Mouse (Mus musculus): Measurements from ENCODE around the gene Armh1. TPM values are rescaled to one million over a fixed set of nuclear protein-coding genes. Genes with fewer than 3 reads are reported as not detected.

Gene Armh1
- polyA plus RNA-seq, 1 experiment from 2014 or later = 1.4 TPM

DNA sequence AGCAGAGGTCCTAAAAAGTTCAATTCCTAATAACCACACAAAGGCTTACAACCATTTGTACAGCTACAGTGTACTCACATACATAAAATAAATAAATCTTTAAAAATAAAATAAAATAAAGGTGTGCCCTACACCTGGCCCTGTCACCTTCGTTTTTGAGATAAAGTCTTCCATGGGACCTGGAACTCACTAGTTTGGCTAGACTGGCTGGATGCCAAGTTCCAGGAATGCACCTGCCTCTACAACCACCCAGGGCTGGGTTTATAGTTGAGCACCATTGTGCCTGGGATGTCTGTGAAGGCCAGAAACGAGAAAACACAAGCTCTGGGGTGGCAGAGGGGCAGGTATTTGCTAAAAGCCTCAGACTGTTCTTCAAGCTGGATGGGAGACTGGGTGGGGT, 12.8 kb downstream of the Armh1 start:
- Histone ChIP-seq H3K27me3 (no peaks in the 10 kb centered on the region), H3K9ac (no peak overlapping the region), H3K4me2 (no peak overlapping the region), H3K27ac (no peak overlapping the region), H3K9me3 (no peaks in the 10 kb centered on the region), H3K4me1 (peaks cover 37% of the 10 kb centered on the region), H3K4me3 (no peak overlapping the region), H3K36me3 (no peaks in the 10 kb centered on the region)
- WGBS = 42% methylated on average over 2 of the region's 2 CpGs
- ATAC-seq (ENCODE audit: insufficient number of reproducible peaks, insufficient read depth, low FRiP score, low TSS enrichment, low read depth) = no peak

DNA sequence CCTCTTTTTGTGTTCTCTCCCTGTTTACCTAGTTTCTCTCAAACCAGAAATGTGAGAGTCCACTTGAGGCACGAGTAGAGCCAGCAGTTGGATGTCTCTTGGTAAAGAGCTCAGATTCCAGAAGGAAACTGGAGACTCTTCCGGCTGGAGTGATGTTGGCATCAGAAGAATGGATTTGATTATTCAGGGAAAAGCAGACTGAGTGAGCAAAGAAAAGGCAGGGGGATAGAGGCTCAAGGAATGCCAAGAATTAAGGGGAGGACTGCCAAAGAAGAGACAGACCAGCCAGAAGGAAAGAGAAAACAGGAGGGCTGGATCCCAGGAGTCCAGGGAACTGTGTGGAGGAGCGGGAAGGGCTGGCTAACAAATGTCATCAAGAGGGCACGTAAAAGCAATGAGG, 16.1 kb downstream of the Armh1 start:
- Histone ChIP-seq H3K4me3 (no peak overlapping the region), H3K4me2 (no peak overlapping the region), H3K27me3 (no peaks in the 10 kb centered on the region), H3K36me3 (no peaks in the 10 kb centered on the region), H3K27ac (peak overlapping the region; percentile 80), H3K9ac (no peak overlapping the region), H3K9me3 (no peaks in the 10 kb centered on the region), H3K4me1 (peaks cover 31% of the 10 kb centered on the region)
- no peak for ATAC-seq (ENCODE audit: insufficient number of reproducible peaks, insufficient read depth, low FRiP score, low TSS enrichment, low read depth)
- WGBS = 21% methylated on average over 4 of the region's 4 CpGs

DNA sequence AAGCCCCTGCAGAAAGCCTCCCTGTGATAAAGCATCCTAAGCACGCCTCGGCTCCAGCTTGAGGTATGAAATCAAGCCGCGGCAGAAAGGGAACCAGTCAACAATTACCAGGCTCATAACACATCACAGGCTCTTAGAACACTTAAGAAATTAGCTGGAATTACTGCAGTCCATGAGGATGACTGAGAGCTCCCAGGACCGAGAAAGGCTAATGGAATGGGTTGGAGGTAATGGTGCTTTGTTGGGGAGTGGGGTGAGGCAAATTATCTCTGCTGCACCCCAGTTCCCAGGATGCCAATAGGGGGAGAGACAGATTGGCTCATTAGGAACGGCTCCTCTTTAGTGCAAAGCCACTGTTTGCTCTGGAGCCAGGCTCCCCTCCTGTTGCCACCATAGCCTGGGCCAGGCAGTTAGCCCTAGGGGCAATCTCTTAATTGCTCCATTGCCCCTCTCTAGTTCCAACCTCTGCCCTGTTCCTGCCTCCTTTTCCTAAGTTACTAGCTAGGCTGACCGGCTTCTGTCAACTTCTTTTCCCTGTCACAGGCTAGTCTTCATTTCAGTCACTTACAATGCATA, 17.7 kb downstream of the Armh1 start:
- H3K4me2 ChIP-seq = no peak overlapping the region
- no peaks in the 10 kb centered on the region for H3K9me3 ChIP-seq
- no peak overlapping the region for H3K9ac ChIP-seq
- 36% methylated on average over 7 of the region's 7 CpGs for WGBS
- no peak for ATAC-seq (ENCODE audit: insufficient number of reproducible peaks, insufficient read depth, low FRiP score, low TSS enrichment, low read depth)
- no peaks in the 10 kb centered on the region for H3K27me3 ChIP-seq
- no peak overlapping the region for H3K4me3 ChIP-seq
- peaks cover 21% of the 10 kb centered on the region for H3K4me1 ChIP-seq
- no peak overlapping the region for H3K27ac ChIP-seq
- no peaks in the 10 kb centered on the region for H3K36me3 ChIP-seq

DNA sequence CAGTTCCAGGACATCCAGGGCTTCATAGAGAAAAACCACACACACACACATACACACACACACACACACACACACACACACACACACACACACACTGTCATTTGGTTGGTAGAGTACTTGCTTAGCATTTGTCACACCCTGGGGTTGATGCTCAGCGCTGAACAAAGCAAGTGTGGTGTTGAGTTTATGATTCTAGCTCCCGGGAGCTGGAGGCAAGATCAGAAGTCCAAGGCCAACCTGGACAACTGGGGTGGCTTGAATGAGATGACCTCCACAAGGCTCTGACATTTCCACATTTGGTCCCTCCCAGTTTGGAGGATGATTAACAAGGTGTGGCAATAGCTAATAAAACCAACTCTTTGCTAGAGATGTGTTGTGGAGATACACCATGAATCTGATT, 20.7 kb downstream of the Armh1 start:
- H3K9ac ChIP-seq = no peak overlapping the region
- no peaks in the 10 kb centered on the region for H3K27me3 ChIP-seq
- no peak overlapping the region for H3K4me3 ChIP-seq
- WGBS = 87% methylated on average over 2 of the region's 2 CpGs
- H3K4me2 ChIP-seq = no peak overlapping the region
- no peak overlapping the region for H3K27ac ChIP-seq
- no peak for ATAC-seq (ENCODE audit: insufficient number of reproducible peaks, insufficient read depth, low FRiP score, low TSS enrichment, low read depth)
- H3K9me3 ChIP-seq = no peaks in the 10 kb centered on the region
- H3K4me1 ChIP-seq = peaks cover 19% of the 10 kb centered on the region
- no peaks in the 10 kb centered on the region for H3K36me3 ChIP-seq

DNA sequence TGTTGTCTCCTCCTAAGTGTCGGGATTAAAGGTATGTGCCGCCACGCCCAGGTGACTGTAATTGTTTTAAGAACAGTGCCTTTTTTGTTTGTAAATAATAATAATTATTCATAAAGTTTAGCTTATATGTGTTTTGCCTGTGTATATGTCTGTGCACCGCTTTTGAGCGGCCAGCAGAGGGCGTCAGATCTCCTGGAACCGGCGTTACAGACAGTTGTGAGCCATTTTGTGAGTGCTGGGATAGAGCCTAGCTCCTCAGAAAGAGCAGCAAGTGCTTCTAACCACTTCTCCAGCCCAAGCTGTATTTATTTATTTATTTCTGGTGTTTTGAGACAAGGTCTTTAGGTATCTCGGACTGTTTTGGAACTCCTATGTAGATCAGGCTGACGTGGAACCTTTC, 21.6 kb downstream of the Armh1 start:
- no peak overlapping the region for H3K4me3 ChIP-seq

DNA sequence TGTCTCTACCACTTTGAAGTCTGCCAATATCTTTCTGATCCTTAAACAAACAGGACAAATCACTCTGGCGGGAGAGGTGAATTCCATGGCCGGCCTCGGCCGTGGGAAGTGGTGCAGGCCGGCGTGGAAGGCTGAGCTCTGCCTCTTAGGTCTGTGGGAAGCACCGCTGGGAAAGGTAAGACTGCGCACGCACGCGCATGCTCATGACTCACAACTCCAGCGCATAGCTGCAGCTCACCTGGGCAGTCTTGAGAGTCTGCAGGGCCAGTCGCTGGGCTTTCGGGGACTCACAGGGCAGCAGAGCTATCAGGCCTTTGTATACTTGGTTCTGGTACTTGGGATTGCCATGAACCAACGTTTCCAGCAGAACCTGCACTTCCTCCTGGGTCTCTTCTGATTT, 22.3 kb downstream of the Armh1 start:
- no peak for ATAC-seq (ENCODE audit: insufficient number of reproducible peaks, insufficient read depth, low FRiP score, low TSS enrichment, low read depth)
- 0 out of 2 replicates have a peak, but pooled peaks cover 5% of the 10 kb centered on the region for H3K4me1 ChIP-seq
- no peaks in the 10 kb centered on the region for H3K9me3 ChIP-seq
- no peaks in the 10 kb centered on the region for H3K36me3 ChIP-seq
- no peak overlapping the region for H3K4me3 ChIP-seq
- no peak overlapping the region for H3K4me2 ChIP-seq
- 72% methylated on average over 15 of the region's 15 CpGs for whole genome bisulfite sequencing
- H3K9ac ChIP-seq = peak overlapping the region; percentile 3; the same call in 1 of the 2 replicates
- no peak overlapping the region for H3K27ac ChIP-seq
- no peaks in the 10 kb centered on the region for H3K27me3 ChIP-seq

More for the DNA sequence above, 21.6 kb downstream of the Armh1 start:
- H3K36me3 ChIP-seq = no peaks in the 10 kb centered on the region
- H3K27ac ChIP-seq = no peak overlapping the region
- H3K9ac ChIP-seq = no peak overlapping the region
- no peaks in the 10 kb centered on the region for H3K27me3 ChIP-seq
- H3K4me2 ChIP-seq = no peak overlapping the region
- WGBS = 46% methylated on average over 10 of the region's 10 CpGs
- ATAC-seq (ENCODE audit: insufficient number of reproducible peaks, insufficient read depth, low FRiP score, low TSS enrichment, low read depth) = no peak
- no peaks in the 10 kb centered on the region for H3K9me3 ChIP-seq
- peaks cover 10% of the 10 kb centered on the region for H3K4me1 ChIP-seq

DNA sequence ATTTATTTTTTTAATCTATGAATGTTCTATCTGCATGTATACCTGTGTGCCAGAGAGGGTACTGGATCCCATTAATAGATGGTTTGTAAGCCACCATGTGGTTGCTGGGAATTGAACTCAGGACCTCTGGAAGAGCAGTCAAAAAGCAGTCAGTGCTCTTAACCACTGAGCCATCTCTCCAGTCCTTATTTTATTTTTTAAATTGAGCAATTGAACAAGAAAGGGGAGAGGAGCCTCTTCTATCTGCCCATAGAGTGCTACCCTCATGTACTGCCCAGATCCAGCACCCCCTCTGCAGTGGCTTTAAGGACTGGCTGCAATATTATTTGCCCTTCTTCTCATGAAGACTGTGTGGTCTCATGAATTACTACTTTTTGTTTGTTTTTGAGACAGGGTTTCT, 26.7 kb downstream of the Armh1 start:
- H3K4me1 ChIP-seq = no peaks in the 10 kb centered on the region
- ATAC-seq (ENCODE audit: insufficient number of reproducible peaks, insufficient read depth, low FRiP score, low TSS enrichment, low read depth) = no peak
- no peaks in the 10 kb centered on the region for H3K9me3 ChIP-seq
- H3K9ac ChIP-seq = no peak overlapping the region
- H3K4me2 ChIP-seq = no peak overlapping the region
- H3K27me3 ChIP-seq = no peaks in the 10 kb centered on the region
- H3K27ac ChIP-seq = no peak overlapping the region
- H3K4me3 ChIP-seq = no peak overlapping the region
- no peaks in the 10 kb centered on the region for H3K36me3 ChIP-seq

DNA sequence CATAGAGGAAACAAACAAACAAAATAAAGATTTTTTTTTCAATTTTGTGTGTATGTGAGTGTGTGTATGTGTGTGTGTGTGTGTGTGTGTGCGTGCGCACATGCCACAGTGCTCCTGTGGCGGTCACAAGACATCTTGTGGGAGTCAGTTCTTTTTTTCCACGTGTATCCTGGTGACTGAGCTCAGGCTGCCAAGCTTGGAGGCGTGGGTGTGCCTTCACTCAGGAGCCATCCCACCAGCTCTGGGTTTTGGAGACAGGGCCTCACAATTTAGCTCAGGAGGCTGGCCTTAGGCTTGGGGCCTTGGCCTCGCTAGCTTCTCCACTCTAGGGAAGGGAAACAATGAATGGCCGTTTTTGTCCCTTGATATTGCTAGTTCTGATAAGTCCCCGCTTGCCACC, 27.8 kb downstream of the Armh1 start:
- no peaks in the 10 kb centered on the region for H3K27me3 ChIP-seq
- H3K4me2 ChIP-seq = no peak overlapping the region
- 74% methylated on average over 8 of the region's 8 CpGs for whole genome bisulfite sequencing
- no peak overlapping the region for H3K9ac ChIP-seq
- no peaks in the 10 kb centered on the region for H3K4me1 ChIP-seq
- H3K4me3 ChIP-seq = no peak overlapping the region
- H3K36me3 ChIP-seq = no peaks in the 10 kb centered on the region
- H3K27ac ChIP-seq = no peak overlapping the region
- no peaks in the 10 kb centered on the region for H3K9me3 ChIP-seq
- no peak for ATAC-seq (ENCODE audit: insufficient number of reproducible peaks, insufficient read depth, low FRiP score, low TSS enrichment, low read depth)

DNA sequence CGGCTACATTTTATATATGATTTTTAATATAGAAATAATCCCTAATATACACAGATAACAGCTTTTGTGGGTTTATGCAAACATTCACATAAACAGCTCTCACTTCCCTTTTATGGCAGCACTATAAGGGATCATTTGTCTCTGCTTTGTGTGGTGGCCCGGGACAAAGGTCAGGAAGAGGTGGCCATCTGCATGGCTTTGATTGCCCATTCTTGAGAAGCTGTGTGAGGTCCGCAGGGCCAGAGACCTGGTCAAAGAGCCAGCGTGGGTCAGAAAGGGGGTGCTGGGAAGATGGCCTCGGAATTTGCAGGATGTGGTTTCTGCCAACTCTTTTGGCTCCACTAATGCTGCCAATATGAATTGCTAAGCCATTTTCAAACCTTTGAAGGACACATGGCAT, 28.9 kb downstream of the Armh1 start:
- Histone ChIP-seq H3K4me2 (no peak overlapping the region), H3K27me3 (no peaks in the 10 kb centered on the region), H3K9ac (no peak overlapping the region), H3K36me3 (no peaks in the 10 kb centered on the region), H3K9me3 (no peaks in the 10 kb centered on the region), H3K4me1 (0 out of 2 replicates have a peak, but pooled peaks cover 6% of the 10 kb centered on the region), H3K4me3 (no peak overlapping the region), H3K27ac (no peak overlapping the region)
- 41% methylated on average over 5 of the region's 5 CpGs for WGBS
- ATAC-seq (ENCODE audit: insufficient number of reproducible peaks, insufficient read depth, low FRiP score, low TSS enrichment, low read depth) = no peak

DNA sequence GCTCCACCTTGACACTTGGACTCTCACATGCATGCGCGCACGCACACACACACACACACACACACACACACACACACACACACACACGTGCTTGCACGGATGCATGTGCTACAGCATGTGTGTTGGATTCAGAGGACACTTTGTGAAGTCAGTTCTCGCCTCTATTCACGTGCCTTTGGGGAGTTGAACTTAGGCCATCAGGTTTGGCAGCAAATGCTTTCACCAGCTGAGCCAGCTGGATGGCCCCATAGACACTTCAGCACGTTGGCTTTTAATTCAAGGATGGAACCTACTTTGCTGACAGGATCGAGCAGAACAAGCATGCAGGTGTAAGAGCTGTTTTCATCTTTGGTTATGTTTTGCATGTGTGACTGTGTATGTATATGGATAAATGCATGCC, 30.1 kb downstream of the Armh1 start:
- no peak for ATAC-seq (ENCODE audit: insufficient number of reproducible peaks, insufficient read depth, low FRiP score, low TSS enrichment, low read depth)
- no peak overlapping the region for H3K4me2 ChIP-seq
- H3K4me3 ChIP-seq = no peak overlapping the region
- no peaks in the 10 kb centered on the region for H3K27me3 ChIP-seq
- no peaks in the 10 kb centered on the region for H3K9me3 ChIP-seq
- 0 out of 2 replicates have a peak, but pooled peaks cover 10% of the 10 kb centered on the region for H3K4me1 ChIP-seq
- no peak overlapping the region for H3K27ac ChIP-seq
- H3K36me3 ChIP-seq = no peaks in the 10 kb centered on the region
- 82% methylated on average over 9 of the region's 9 CpGs for WGBS
- H3K9ac ChIP-seq = no peak overlapping the region

DNA sequence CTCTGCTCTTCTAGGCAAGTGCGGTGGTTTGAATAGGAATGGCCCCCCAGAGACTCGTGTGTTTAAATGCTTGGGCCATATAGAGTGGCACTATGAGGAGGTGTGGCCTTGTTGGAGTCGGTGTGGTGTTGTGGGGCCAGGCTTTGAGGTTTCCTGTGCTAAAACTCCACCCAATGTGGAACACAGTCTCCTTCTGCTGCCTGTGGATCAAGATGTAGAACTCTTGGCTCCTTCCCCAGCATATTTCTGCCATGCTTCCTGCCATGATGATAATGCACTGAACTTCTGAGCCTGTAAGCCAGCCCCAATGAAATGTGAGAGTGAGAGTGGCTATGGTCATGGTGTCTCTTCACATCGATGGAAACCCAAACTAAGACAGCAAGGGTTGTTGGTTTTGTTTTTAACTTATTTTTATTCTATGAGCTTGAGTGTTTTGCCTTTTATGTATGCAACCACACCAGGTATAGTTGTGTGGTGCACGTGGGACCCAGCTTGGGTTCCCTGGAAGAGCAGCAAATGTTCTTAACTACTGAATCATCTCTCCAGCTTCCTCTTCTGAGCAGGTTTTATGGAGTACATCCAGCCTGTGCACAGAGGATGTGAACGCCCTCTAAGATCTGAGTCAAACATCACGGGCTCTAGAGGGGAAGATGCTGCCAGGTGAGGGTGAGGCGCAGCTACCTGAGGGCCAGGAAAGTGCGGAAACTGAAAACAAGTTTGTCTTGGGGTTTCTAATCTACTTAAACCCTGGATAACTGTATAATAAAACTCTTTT, 31.0 kb downstream of the Armh1 start:
- no peak for ATAC-seq (ENCODE audit: insufficient number of reproducible peaks, insufficient read depth, low FRiP score, low TSS enrichment, low read depth)
- no peaks in the 10 kb centered on the region for H3K27me3 ChIP-seq
- no peaks in the 10 kb centered on the region for H3K36me3 ChIP-seq

DNA sequence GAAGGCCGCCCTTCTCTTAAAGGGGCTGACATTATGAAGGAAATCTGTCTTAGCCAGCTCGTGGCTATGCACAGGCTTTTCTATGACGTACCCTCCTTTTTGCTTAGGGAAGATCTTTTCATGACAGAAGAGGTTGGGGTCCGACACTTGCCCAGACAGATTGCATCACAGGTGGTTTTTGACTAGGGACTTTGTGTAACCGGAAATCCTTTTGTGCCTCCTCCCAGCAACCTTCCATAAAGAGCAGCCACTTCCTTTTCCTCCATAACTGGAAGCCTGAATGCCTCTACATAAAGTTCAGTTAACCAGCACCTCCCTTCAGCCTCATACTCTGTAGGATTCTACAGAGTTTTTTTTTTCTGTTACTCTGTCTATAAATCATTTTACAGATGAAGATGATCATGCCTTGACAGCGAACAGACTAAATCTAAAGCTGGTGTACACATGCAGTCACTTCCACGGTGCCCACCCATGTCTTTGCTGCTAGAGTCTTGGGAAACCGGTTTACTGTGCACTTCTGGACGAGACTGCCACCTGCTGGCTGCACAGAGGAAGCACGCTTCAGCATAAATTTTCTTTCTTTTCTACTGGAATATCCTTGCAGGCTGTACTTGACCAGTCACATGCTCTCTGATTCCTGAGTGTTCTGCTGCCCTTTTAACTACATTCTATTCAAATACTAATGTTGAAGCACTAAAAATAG, 33.3 kb downstream of the Armh1 start:
- 33% methylated on average over 10 of the region's 10 CpGs for WGBS
- H3K9ac ChIP-seq = no peak overlapping the region
- no peak overlapping the region for H3K4me2 ChIP-seq
- H3K27ac ChIP-seq = peak overlapping the region; percentile 39; the same call in 1 of the 2 replicates
- H3K4me1 ChIP-seq = 0 out of 2 replicates have a peak, but pooled peaks cover 10% of the 10 kb centered on the region
- H3K9me3 ChIP-seq = no peaks in the 10 kb centered on the region
- H3K36me3 ChIP-seq = no peaks in the 10 kb centered on the region
- no peaks in the 10 kb centered on the region for H3K27me3 ChIP-seq
- ATAC-seq (ENCODE audit: insufficient number of reproducible peaks, insufficient read depth, low FRiP score, low TSS enrichment, low read depth) = no peak
- no peak overlapping the region for H3K4me3 ChIP-seq

More for the DNA sequence above, 31.0 kb downstream of the Armh1 start:
- Histone ChIP-seq H3K27ac (no peak overlapping the region), H3K4me2 (no peak overlapping the region), H3K9ac (no peak overlapping the region), H3K4me3 (no peak overlapping the region), H3K4me1 (0 out of 2 replicates have a peak, but pooled peaks cover 10% of the 10 kb centered on the region), H3K9me3 (no peaks in the 10 kb centered on the region)
- 74% methylated on average over 9 of the region's 9 CpGs for WGBS
